Mouse (Mus musculus): Measurements from ENCODE around the gene 4930435E12Rik. TPM values are rescaled to one million over a fixed set of nuclear protein-coding genes. Genes with fewer than 3 reads are reported as not detected.
A peak's percentile ranks its signal among the peaks of the same experiment; 100 is the strongest.

The 4930435E12Rik gene
- polyA plus RNA-seq, 1 experiment: not detected

GRCm38 (mm10) chr16:38772906-38773496 lies 55.5 kb downstream of the 4930435E12Rik start:
- 33% methylated on average over 12 of the region's 12 CpGs for WGBS
- no peak for DNase-seq (ENCODE audit: low read depth in 1 of 2, low spot score in 2 of 2)
- TF ChIP-seq CTCF (IDR thresholded peaks at IDR 0.05; ENCODE audit: extremely low read depth, insufficient read depth, insufficient read length, insufficient replicate concordance) (no peak), POLR2A (IDR thresholded peaks at IDR 0.05; ENCODE audit: low read depth, low read length) (no peak)
- Histone ChIP-seq H3K27me3 (ENCODE audit: control insufficient read depth, insufficient read depth, low read length) (no peaks in the 10 kb centered on the region), H3K36me3 (ENCODE audit: control insufficient read depth, insufficient read depth, low read length) (no peaks in the 10 kb centered on the region), H3K4me1 (ENCODE audit: control insufficient read depth, insufficient read depth, insufficient read length) (no peaks in the 10 kb centered on the region), H3K4me3 (ENCODE audit: extremely low read depth, insufficient read depth, insufficient read length) (no peak overlapping the region), H3K27ac (ENCODE audit: insufficient read depth, low read length) (no peak overlapping the region)

- TF ChIP-seq CTCF (IDR thresholded peaks at IDR 0.05; ENCODE audit: extremely low read depth, insufficient read depth, insufficient read length, insufficient replicate concordance) (no peak), POLR2A (IDR thresholded peaks at IDR 0.05; ENCODE audit: low read depth, low read length) (no peak)
- DNase-seq (ENCODE audit: low read depth in 1 of 2, low spot score in 2 of 2): no peak
- Histone ChIP-seq H3K27ac (ENCODE audit: insufficient read depth, low read length) (no peak overlapping the region), H3K4me3 (ENCODE audit: extremely low read depth, insufficient read depth, insufficient read length) (no peak overlapping the region), H3K27me3 (ENCODE audit: control insufficient read depth, insufficient read depth, low read length) (no peaks in the 10 kb centered on the region), H3K36me3 (ENCODE audit: control insufficient read depth, insufficient read depth, low read length) (no peaks in the 10 kb centered on the region), H3K4me1 (ENCODE audit: control insufficient read depth, insufficient read depth, insufficient read length) (no peaks in the 10 kb centered on the region)
- WGBS: 91% methylated on average over 6 of the region's 6 CpGs
Observed at GRCm38 (mm10) chr16:38771145-38771544, 57.4 kb downstream of the 4930435E12Rik start.

GRCm38 (mm10) chr16:38769529-38769928 lies 59.0 kb downstream of the 4930435E12Rik start:
- no peak for DNase-seq (ENCODE audit: low read depth in 1 of 2, low spot score in 2 of 2)
- Histone ChIP-seq H3K36me3 (ENCODE audit: control insufficient read depth, insufficient read depth, low read length) (no peaks in the 10 kb centered on the region), H3K4me1 (ENCODE audit: control insufficient read depth, insufficient read depth, insufficient read length) (no peaks in the 10 kb centered on the region), H3K4me3 (ENCODE audit: extremely low read depth, insufficient read depth, insufficient read length) (no peak overlapping the region), H3K27ac (ENCODE audit: insufficient read depth, low read length) (peak overlapping the region; percentile 5; the same call in 1 of the 2 replicates), H3K27me3 (ENCODE audit: control insufficient read depth, insufficient read depth, low read length) (no peaks in the 10 kb centered on the region)
- no peak for TF ChIP-seq CTCF (IDR thresholded peaks at IDR 0.05; ENCODE audit: extremely low read depth, insufficient read depth, insufficient read length, insufficient replicate concordance)
- no peak for TF ChIP-seq POLR2A (IDR thresholded peaks at IDR 0.05; ENCODE audit: low read depth, low read length)
- WGBS: 54% methylated on average over 9 of the region's 9 CpGs

- no peaks in the 10 kb centered on the region for H3K27me3 ChIP-seq (ENCODE audit: control insufficient read depth, insufficient read depth, low read length)
- no peaks in the 10 kb centered on the region for H3K36me3 ChIP-seq (ENCODE audit: control insufficient read depth, insufficient read depth, low read length)
- TF ChIP-seq CTCF (IDR thresholded peaks at IDR 0.05; ENCODE audit: extremely low read depth, insufficient read depth, insufficient read length, insufficient replicate concordance): no peak
- TF ChIP-seq POLR2A (IDR thresholded peaks at IDR 0.05; ENCODE audit: low read depth, low read length): no peak
- WGBS: 94% methylated on average over 8 of the region's 8 CpGs
- H3K4me1 ChIP-seq (ENCODE audit: control insufficient read depth, insufficient read depth, insufficient read length): peaks cover under 1% of the 10 kb centered on the region; the same call in 1 of the 2 replicates
- no peak overlapping the region for H3K4me3 ChIP-seq (ENCODE audit: extremely low read depth, insufficient read depth, insufficient read length)
- no peak for DNase-seq (ENCODE audit: low read depth in 1 of 2, low spot score in 2 of 2)
- no peak overlapping the region for H3K27ac ChIP-seq (ENCODE audit: insufficient read depth, low read length)
Observed at GRCm38 (mm10) chr16:38768386-38768785, 60.2 kb downstream of the 4930435E12Rik start.

GRCm38 (mm10) chr16:38767761-38768160 lies 60.8 kb downstream of the 4930435E12Rik start:
- DNase-seq (ENCODE audit: low read depth in 1 of 2, low spot score in 2 of 2): no peak
- Histone ChIP-seq H3K4me1 (ENCODE audit: control insufficient read depth, insufficient read depth, insufficient read length) (peaks cover 3% of the 10 kb centered on the region; the same call in 1 of the 2 replicates), H3K4me3 (ENCODE audit: extremely low read depth, insufficient read depth, insufficient read length) (no peak overlapping the region), H3K27ac (ENCODE audit: insufficient read depth, low read length) (no peak overlapping the region), H3K27me3 (ENCODE audit: control insufficient read depth, insufficient read depth, low read length) (no peaks in the 10 kb centered on the region), H3K36me3 (ENCODE audit: control insufficient read depth, insufficient read depth, low read length) (no peaks in the 10 kb centered on the region)
- whole genome bisulfite sequencing: 88% methylated on average over 8 of the region's 8 CpGs
- no peak for TF ChIP-seq POLR2A (IDR thresholded peaks at IDR 0.05; ENCODE audit: low read depth, low read length)
- TF ChIP-seq CTCF (IDR thresholded peaks at IDR 0.05; ENCODE audit: extremely low read depth, insufficient read depth, insufficient read length, insufficient replicate concordance): no peak

GRCm38 (mm10) chr16:38766671-38767070 lies 61.9 kb downstream of the 4930435E12Rik start:
- DNase-seq (ENCODE audit: low read depth in 1 of 2, low spot score in 2 of 2): no peak
- no peak overlapping the region for H3K27ac ChIP-seq (ENCODE audit: insufficient read depth, low read length)
- TF ChIP-seq POLR2A (IDR thresholded peaks at IDR 0.05; ENCODE audit: low read depth, low read length): no peak
- no peak for TF ChIP-seq CTCF (IDR thresholded peaks at IDR 0.05; ENCODE audit: extremely low read depth, insufficient read depth, insufficient read length, insufficient replicate concordance)
- no peaks in the 10 kb centered on the region for H3K36me3 ChIP-seq (ENCODE audit: control insufficient read depth, insufficient read depth, low read length)
- peaks cover 3% of the 10 kb centered on the region; the same call in 1 of the 2 replicates for H3K4me1 ChIP-seq (ENCODE audit: control insufficient read depth, insufficient read depth, insufficient read length)
- 73% methylated on average over 3 of the region's 3 CpGs for WGBS
- H3K4me3 ChIP-seq (ENCODE audit: extremely low read depth, insufficient read depth, insufficient read length): no peak overlapping the region
- H3K27me3 ChIP-seq (ENCODE audit: control insufficient read depth, insufficient read depth, low read length): no peaks in the 10 kb centered on the region

- Histone ChIP-seq H3K27me3 (ENCODE audit: control insufficient read depth, insufficient read depth, low read length) (no peaks in the 10 kb centered on the region), H3K4me1 (ENCODE audit: control insufficient read depth, insufficient read depth, insufficient read length) (peaks cover 9% of the 10 kb centered on the region; the same call in 1 of the 2 replicates), H3K4me3 (ENCODE audit: extremely low read depth, insufficient read depth, insufficient read length) (no peak overlapping the region), H3K27ac (ENCODE audit: insufficient read depth, low read length) (peak overlapping the region; percentile 31; the same call in 1 of the 2 replicates), H3K36me3 (ENCODE audit: control insufficient read depth, insufficient read depth, low read length) (no peaks in the 10 kb centered on the region)
- DNase-seq (ENCODE audit: low read depth in 1 of 2, low spot score in 2 of 2): no peak
- TF ChIP-seq POLR2A (IDR thresholded peaks at IDR 0.05; ENCODE audit: low read depth, low read length): no peak
- no peak for TF ChIP-seq CTCF (IDR thresholded peaks at IDR 0.05; ENCODE audit: extremely low read depth, insufficient read depth, insufficient read length, insufficient replicate concordance)
- WGBS: 38% methylated on average over 4 of the region's 4 CpGs
Observed at GRCm38 (mm10) chr16:38763508-38763907, 65.0 kb downstream of the 4930435E12Rik start.
